Mouse (Mus musculus) frontal cortex, adult (tissue): ENCODE results near the gene Tm6sf1.
A peak's percentile ranks its signal among the peaks of the same experiment; 100 is the strongest.

Source experiments
- ATAC-seq: cut with Nextera tagmentation; 2 replicates; pipeline ENCODE4 v1.9.2; 2017; ENCODE audit warnings: mild to moderate bottlenecking, moderate library complexity, mixed read lengths; ENCODE audit not compliant: low TSS enrichment

The Tm6sf1 gene

GRCm38 (mm10) chr7:81885128-81885527 is 26.3 kb downstream of the Tm6sf1 start:
- ATAC-seq: no peak

GRCm38 (mm10) chr7:81899361-81899760 is 40.6 kb downstream of the Tm6sf1 start:
- ATAC-seq: no peak

- ATAC-seq: no peak
These were observed 45.3 kb downstream of the Tm6sf1 start for GRCm38 (mm10) chr7:81904094-81904493.

- ATAC-seq: peak; percentile 77; the same call in 1 of the 2 replicates
These were observed 46.1 kb downstream of the Tm6sf1 start for GRCm38 (mm10) chr7:81904926-81905325.

- no peak for ATAC-seq
These were observed 59.5 kb downstream of the Tm6sf1 start for GRCm38 (mm10) chr7:81918316-81918715.

GRCm38 (mm10) chr7:81920314-81920713 is 61.5 kb downstream of the Tm6sf1 start:
- no peak for ATAC-seq

GRCm38 (mm10) chr7:81921379-81921952 is 62.7 kb downstream of the Tm6sf1 start:
- no peak for ATAC-seq

- ATAC-seq: no peak
These were observed 70.2 kb downstream of the Tm6sf1 start for GRCm38 (mm10) chr7:81928998-81929397.

GRCm38 (mm10) chr7:81932521-81933045 is 73.8 kb downstream of the Tm6sf1 start:
- ATAC-seq: no peak

- no peak for ATAC-seq
These were observed 74.3 kb downstream of the Tm6sf1 start for GRCm38 (mm10) chr7:81933061-81933600.

GRCm38 (mm10) chr7:81933601-81934266 is 74.9 kb downstream of the Tm6sf1 start:
- ATAC-seq: peak; percentile 71
